Mouse (Mus musculus) layer of hippocampus, postnatal 14 days (tissue): ENCODE measurements around the gene Gm2115. TPM values are rescaled to one million over a fixed set of nuclear protein-coding genes. Genes with fewer than 3 reads are reported as not detected.

Experiments used
- DNase-seq, 2 experiments: peaks; one replicate each; pipeline ENCODE4 v3.0.0; 2021 to 2022; ENCODE audit warnings: low spot score in 2 of 2, mixed read lengths in 1 of 2
- long read RNA-seq, 2 experiments: library from polyadenylated mRNA; stranded (forward); transcript quantifications; one replicate each; pipeline ENCODE4 v2.0.0; 2021
- total RNA-seq, 2 experiments: library from RNA; stranded (reverse); gene quantifications; 2 replicates each; pipeline ENCODE4 v1.2.3; 2021

The Gm2115 gene
- total RNA-seq, result 10 to 100 TPM; 51.1 to 58.3 TPM
- long read RNA-seq, experiment 1, full-length matches to known transcripts, result 3 of 7 reads
- long read RNA-seq, experiment 1, partial matches to known transcripts, result 0 of 7 reads
- long read RNA-seq, experiment 1, other reads (novel, unspliced or antisense), result 4 of 7 reads
- long read RNA-seq, experiment 2, full-length matches to known transcripts, result 4 of 10 reads
- long read RNA-seq, experiment 2, partial matches to known transcripts, result 0 of 10 reads
- long read RNA-seq, experiment 2, other reads (novel, unspliced or antisense), result 6 of 10 reads

- peak in 1 of 2 experiments; percentile 40 for DNase-seq
Measured at GRCm38 (mm10) chr7:84528796-84529533, at the start of gene Gm2115. Gene Gm2115, plus strand, starts transcription at chr7:84528954.

- no peak for DNase-seq
Measured at GRCm38 (mm10) chr7:84483447-84484407, 45.0 kb upstream of the Gm2115 start.

- no peak for DNase-seq
Measured at GRCm38 (mm10) chr7:84486485-84486884, 42.3 kb upstream of the Gm2115 start.

GRCm38 (mm10) chr7:84503163-84503562, 25.6 kb upstream of the Gm2115 start:
- no peak for DNase-seq

GRCm38 (mm10) chr7:84518533-84519198, 10.1 kb upstream of the Gm2115 start:
- no peak for DNase-seq

GRCm38 (mm10) chr7:84521329-84521728, 7.4 kb upstream of the Gm2115 start:
- DNase-seq, result no peak

- DNase-seq, result peak in 1 of 2 experiments; percentile 22
Measured at GRCm38 (mm10) chr7:84522426-84522825, 6.3 kb upstream of the Gm2115 start.

GRCm38 (mm10) chr7:84526171-84526570, 2.6 kb upstream of the Gm2115 start:
- DNase-seq, result no peak

- DNase-seq, result no peak
Measured at GRCm38 (mm10) chr7:84532795-84533194, 4.0 kb downstream of the Gm2115 start.

- peak in 1 of 2 experiments; percentile 24 for DNase-seq
Measured at GRCm38 (mm10) chr7:84534632-84535031, 5.9 kb downstream of the Gm2115 start.

GRCm38 (mm10) chr7:84544946-84545345, 16.2 kb downstream of the Gm2115 start:
- no peak for DNase-seq

GRCm38 (mm10) chr7:84546667-84547066, 17.9 kb downstream of the Gm2115 start:
- DNase-seq, result no peak

GRCm38 (mm10) chr7:84551472-84551871, 22.7 kb downstream of the Gm2115 start:
- DNase-seq, result no peak

- DNase-seq, result no peak
Measured at GRCm38 (mm10) chr7:84555294-84555693, 26.5 kb downstream of the Gm2115 start.

GRCm38 (mm10) chr7:84557332-84557731, 28.6 kb downstream of the Gm2115 start:
- no peak for DNase-seq

GRCm38 (mm10) chr7:84560500-84560899, 31.7 kb downstream of the Gm2115 start:
- no peak for DNase-seq

GRCm38 (mm10) chr7:84564236-84564635, 35.5 kb downstream of the Gm2115 start:
- DNase-seq, result no peak

- DNase-seq, result no peak
Measured at GRCm38 (mm10) chr7:84566200-84566599, 37.4 kb downstream of the Gm2115 start.

- no peak for DNase-seq
Measured at GRCm38 (mm10) chr7:84577034-84577433, 48.3 kb downstream of the Gm2115 start.

- DNase-seq, result peak in 1 of 2 experiments; percentile 51
Measured at GRCm38 (mm10) chr7:84578841-84579240, 50.1 kb downstream of the Gm2115 start.

- DNase-seq, result no peak
Measured at GRCm38 (mm10) chr7:84579769-84580168, 51.0 kb downstream of the Gm2115 start.
